Mouse (Mus musculus) v-Abl transformed pro-B cells (cell line): ENCODE results near the gene Sdhaf4.
"Not testable (repeated sequence)": the region's sequence is repeated elsewhere in the genome, so short reads cannot be mapped to it uniquely, and the experiment has no call there.

Experiments used
- in situ Hi-C, 2 experiments: fragments of 400-800 bp; cut with MboI; formaldehyde crosslinking; loops; one replicate each; pipeline ENCODE4 v1.15.1; 2025; ENCODE audit not compliant: unreplicated experiment in 2 of 2

Sdhaf4 gene

DNA sequence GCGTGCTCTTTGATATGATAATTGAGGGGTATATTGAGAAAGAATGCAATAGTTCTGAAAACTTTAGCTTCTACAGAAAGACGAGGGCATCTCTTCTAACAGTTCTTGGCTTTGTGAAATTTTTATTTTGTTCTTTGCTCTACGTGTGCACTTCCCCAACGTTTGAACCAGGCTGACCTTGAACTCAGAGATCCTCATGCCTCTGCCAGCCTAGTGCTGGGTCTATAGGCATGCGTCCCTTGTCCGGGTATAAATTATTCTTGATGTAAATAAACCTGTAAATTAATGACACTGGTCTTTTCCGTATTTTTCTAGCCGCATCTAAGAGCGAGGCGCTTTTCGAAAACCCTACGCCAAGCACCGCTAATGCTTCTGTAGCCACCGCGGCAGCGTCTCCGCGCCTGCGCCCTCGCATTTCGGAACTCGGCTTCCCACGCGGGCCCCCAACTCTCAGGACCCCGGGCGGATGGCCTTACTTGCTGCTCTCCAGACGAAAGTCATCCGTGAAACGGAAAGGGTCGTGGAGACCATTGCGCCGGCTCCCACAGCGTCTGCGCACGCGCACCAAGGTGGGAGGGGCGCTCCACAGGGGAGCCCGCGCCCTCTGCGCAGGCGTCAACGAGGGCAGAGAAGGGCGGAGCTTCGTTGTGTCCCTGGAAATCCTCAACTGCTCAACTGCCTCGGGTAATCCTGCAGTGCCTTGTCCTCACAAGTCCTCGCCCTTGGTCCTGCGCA lies at the start of gene Sdhaf4:
TSS of gene Sdhaf4 (minus strand) at position 587 of the 735 bp plus-strand sequence.
- in situ Hi-C loops = loop anchor here (5.0 to 25.0 kb wide), 3 partner anchors 80 to 618 kb away; partner anchors contain the start of genes Ogfrl1 (in 1 of the 2) and Smap1 (in 1 of the 2)

GRCm38 (mm10) chr1:24046730-24047510 lies 41.5 kb upstream of the Sdhaf4 start:
- in situ Hi-C loops = no loop called here

DNA sequence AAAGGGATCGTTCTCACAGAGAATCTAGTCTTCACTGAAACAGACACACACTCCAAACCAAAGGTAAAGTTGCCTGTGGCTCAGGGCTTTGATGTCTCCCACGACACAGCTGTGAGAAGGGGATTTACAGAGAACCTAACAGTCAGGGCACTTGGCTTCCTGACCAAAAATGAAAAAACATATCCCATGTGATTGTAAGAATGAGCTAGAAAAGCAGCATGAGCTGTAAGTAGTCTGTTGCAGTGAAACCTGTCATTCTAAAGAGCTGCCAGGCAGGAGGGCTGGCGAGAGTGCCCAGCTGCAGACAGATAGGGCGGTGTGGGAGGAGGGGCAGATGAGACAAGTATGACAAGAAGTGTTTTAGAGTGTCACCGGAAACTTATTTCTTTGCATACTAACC lies 40.2 kb upstream of the Sdhaf4 start:
- in situ Hi-C loops = no loop called here

DNA sequence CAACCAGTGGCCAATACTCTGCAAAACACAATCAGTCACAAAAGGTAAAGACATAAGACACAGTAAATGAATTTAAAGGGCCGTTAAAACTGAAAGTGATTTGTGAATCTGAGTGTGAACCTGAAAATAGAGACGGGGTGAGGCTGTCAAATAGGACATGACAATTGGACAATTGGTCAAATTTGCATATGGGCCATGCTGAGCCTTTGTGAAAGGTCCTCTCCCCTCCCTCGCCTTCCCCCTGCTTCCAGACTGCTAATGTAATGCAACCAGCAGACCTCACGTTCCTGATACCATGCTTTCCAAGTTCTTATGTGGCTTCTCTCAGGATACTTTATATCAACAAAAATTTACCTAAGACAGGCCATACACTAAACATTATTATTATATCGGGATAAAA lies 37.6 kb upstream of the Sdhaf4 start:
- in situ Hi-C loops = no loop called here

DNA sequence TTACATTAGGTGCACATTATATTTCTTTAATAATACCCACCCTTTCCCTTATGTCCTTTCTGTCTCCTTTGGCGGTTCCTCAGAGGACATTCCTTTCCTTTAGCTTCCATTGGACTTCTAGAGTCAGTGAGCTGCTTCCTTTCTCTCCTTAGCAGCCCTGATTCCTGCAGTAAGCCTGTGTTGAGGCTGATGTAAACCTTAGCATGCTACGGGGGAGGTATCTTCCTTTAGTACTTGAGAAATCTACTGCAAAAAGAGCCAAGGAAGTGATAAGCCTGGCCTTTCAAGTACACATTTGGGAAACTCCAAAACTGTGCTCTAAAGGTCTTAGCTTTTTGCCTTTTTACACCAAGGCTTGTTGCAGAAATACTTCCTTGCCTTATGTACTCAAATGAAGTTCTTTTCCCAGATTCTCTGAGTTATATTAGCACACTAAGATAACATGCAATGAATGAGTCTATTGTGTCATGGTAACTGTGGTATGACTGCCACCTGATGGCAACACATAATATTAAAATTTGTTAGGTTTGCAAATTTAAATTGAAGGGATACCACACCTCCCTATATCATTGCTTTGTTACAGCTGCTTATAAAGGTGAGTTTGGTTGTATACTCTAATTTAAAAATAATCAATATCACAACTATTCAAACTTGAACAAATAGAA lies 28.4 kb upstream of the Sdhaf4 start:
- in situ Hi-C loops = loop anchor here (5.0 to 10.0 kb wide), 3 partner anchors 129 to 327 kb away; no protein-coding TSS in a partner anchor

GRCm38 (mm10) chr1:24010821-24011220 lies 5.4 kb upstream of the Sdhaf4 start:
- in situ Hi-C loops = loop anchor here in 1 of 2 experiments (25.0 kb wide), 1 partner anchor 624 kb away; the partner anchor contains the start of gene Ogfrl1

DNA sequence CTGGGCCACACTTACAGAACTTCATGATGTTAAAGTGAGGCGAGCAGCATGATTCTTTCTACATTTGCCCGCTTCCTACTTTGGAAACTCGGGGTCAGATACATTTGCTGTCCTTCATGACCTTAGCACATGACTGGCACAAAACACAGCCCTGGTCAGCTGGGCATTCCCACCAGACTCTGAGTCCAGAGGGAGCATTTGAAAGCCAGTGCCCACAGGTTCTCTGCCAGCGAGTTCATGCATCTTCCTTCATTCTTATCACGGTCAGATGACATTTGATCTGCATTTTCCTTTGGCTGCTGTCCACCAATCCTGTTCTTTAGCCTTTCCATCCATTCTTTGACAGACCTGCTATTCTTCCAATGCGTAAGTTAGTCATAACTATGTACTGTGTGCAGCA lies 4.6 kb upstream of the Sdhaf4 start:
- in situ Hi-C loops = loop anchor here in 1 of 2 experiments (25.0 kb wide), 1 partner anchor 623 kb away; the partner anchor contains the start of gene Ogfrl1

- in situ Hi-C loops = loop anchor here (5.0 to 25.0 kb wide), 3 partner anchors 83 to 620 kb away; partner anchors contain the start of genes Ogfrl1 (in 1 of the 2) and Smap1 (in 1 of the 2)
Observed at GRCm38 (mm10) chr1:24007621-24008020, 2.2 kb upstream of the Sdhaf4 start.

- in situ Hi-C loops = no loop called here
Observed at GRCm38 (mm10) chr1:23999318-23999717, 6.1 kb downstream of the Sdhaf4 start.

- in situ Hi-C loops = no loop called here
Observed at GRCm38 (mm10) chr1:23998866-23999265, 6.6 kb downstream of the Sdhaf4 start.

- in situ Hi-C loops = no loop called here
Observed at GRCm38 (mm10) chr1:23998120-23998810, 7.2 kb downstream of the Sdhaf4 start.

- in situ Hi-C loops = no loop called here
Observed at GRCm38 (mm10) chr1:23997493-23997892, 8.0 kb downstream of the Sdhaf4 start.

DNA sequence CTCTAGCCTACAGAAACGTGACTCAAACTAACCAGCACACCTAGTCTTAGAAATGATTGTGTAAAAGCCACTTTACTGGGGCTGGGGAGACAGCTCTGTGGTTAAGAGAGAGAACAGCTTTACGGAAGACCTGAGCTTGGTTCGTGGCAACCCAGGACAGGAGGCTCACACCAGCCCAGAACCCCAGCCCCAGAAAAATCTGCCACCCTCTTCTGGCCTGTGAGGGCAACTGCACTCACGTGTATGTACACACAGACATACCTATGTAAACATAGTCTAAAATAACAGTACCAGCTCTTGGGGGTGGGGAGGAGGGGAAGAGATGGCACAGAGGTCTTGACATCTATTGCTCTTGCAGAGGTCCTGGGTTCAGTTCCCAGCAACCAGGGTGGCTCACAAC lies 10.0 kb downstream of the Sdhaf4 start:
- in situ Hi-C loops = no loop called here

- in situ Hi-C loops = no loop called here
Observed at GRCm38 (mm10) chr1:23983118-23983517, 22.3 kb downstream of the Sdhaf4 start.

DNA sequence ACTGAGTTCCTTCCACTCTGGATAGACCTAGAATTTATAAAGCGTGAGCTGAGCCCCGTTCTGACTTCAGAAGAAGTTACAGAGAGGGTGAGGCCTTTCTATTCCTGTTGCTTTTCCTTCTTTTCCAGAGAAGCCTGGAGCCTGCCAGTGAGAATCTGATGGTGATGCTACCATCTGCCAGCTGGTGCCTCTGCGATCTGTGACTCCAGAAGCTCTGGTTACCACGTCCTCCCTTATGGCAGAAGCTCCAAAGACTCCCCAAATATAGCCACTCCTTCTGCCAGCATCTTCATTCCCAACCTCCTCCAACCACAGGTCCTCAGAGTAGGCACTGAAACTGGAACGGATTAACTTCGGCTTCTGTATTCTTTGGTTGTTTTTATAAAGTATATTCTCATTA lies 27.2 kb downstream of the Sdhaf4 start:
- in situ Hi-C loops = no loop called here

DNA sequence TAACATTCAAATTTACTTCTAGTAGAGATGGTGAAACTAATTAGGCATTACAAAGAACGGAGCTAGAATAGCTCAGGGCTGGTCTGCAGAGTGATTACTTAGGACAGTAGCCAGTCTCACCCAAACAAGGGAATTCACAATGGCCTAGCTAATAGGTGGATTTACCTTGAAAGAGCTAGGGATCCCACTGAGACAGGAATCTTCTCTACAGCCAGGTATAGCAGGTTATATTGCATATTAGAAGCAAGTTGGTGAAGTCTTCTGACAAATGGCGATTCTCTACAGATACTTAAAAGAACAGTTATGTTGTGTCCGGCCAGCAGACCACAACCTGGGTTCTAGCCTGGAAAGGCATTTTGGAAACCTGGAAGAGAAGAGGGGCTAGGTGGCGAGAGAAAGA lies 34.3 kb downstream of the Sdhaf4 start:
- in situ Hi-C loops = not testable (repeated sequence)

DNA sequence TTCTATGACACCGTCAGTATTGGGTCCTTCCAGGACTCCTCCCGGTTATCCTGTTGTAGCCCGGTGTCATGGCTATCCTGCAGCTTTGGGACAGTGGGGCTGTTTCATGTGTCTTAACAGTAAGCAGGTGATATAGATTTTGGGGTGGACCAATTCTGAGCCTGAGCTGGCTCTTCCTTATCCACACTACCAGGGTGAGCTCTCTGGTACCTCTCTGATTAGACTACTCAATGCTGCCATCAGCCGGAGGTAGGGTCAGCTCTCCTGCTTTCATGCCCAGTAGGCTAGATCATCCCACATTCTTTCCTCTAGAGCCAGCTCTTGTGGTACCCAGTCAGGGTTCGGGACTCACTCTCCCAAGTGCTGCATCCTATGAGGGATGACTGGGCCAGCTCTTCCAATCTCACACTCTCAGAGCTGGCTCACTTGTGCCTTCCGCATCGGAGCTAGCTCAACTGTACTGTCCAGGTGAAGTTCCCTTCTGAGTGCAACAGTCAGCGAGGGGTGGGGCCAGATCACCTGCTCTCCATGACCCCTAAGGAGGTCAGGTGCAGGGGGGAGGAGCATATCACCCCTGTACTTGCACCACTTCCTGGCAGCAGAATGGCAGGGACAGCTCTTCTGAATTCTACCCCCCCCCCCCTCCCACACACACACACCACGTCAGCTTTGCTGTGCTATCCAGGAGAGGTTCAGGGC lies 37.3 kb downstream of the Sdhaf4 start:
- in situ Hi-C loops = no loop called here

- in situ Hi-C loops = no loop called here
Observed at GRCm38 (mm10) chr1:23966226-23966625, 39.2 kb downstream of the Sdhaf4 start.

DNA sequence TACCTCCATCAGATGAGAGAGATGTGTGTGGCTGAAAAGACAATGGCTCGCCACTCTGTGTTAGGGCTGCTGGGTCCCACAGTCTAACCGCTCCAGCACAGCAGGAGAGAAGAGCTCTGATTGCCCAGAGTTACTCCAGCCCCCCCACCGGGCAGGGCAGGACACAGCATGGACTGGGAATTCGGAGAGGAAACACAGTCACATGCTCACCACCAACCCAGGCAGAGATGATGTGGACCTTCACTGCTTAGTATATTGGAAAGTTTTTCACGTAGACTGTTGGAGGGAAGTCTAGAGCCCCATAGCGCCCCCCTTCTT lies 46.1 kb downstream of the Sdhaf4 start:
- in situ Hi-C loops = no loop called here
